Mouse (Mus musculus) midbrain, embryonic 16.5 days (tissue): ENCODE data around the gene Setd2. TPM values are rescaled to one million over a fixed set of nuclear protein-coding genes. Genes with fewer than 3 reads are reported as not detected.

Experiments
- ATAC-seq: fragments of 200-750 bp; cut with Nextera tagmentation; 2 replicates; pipeline ENCODE4 v1.8.0; 2017; ENCODE audit warnings: moderate TSS enrichment
- H3K27ac ChIP-seq: fragments of 300-500 bp; sonication (generic); 2 replicates; pipeline ENCODE4 v1.5.1; 2014; ENCODE audit warnings: mild to moderate bottlenecking, low read length, mixed read lengths
- H3K27me3 ChIP-seq: fragments of 300-500 bp; sonication (generic); 2 replicates; pipeline ENCODE4 v1.6.1; 2014; ENCODE audit warnings: low read depth, low read length, mixed read lengths; ENCODE audit not compliant: control insufficient read depth, insufficient read depth
- H3K36me3 ChIP-seq: fragments of 300-500 bp; sonication (generic); 2 replicates; pipeline ENCODE4 v1.6.1; 2014; ENCODE audit warnings: mild to moderate bottlenecking, low read length, moderate library complexity, mixed read lengths; ENCODE audit not compliant: control insufficient read depth, insufficient read depth
- H3K4me1 ChIP-seq: fragments of 300-500 bp; sonication (generic); 2 replicates; pipeline ENCODE4 v1.6.1; 2014; ENCODE audit warnings: mild to moderate bottlenecking, low read length, mixed read lengths; ENCODE audit not compliant: control insufficient read depth, insufficient read depth
- H3K4me2 ChIP-seq: fragments of 300-500 bp; sonication (generic); 2 replicates; pipeline ENCODE4 v1.6.1; 2014; ENCODE audit warnings: mild to moderate bottlenecking, low read length, mixed read lengths
- H3K4me3 ChIP-seq: fragments of 300-500 bp; sonication (generic); 2 replicates; pipeline ENCODE4 v1.5.1; 2014; ENCODE audit warnings: low read depth, mild to moderate bottlenecking, low read length, moderate library complexity, mixed read lengths
- H3K9ac ChIP-seq: fragments of 300-500 bp; sonication (generic); 2 replicates; pipeline ENCODE4 v1.6.1; 2014; ENCODE audit warnings: low read depth, low read length, mixed read lengths
- H3K9me3 ChIP-seq: fragments of 300-500 bp; sonication (generic); replicated peaks from 2 replicates; pipeline ENCODE4 v1.6.1; 2014; ENCODE audit warnings: mild to moderate bottlenecking, low read length, mixed read lengths; ENCODE audit not compliant: control insufficient read depth, poor library complexity, severe bottlenecking
- whole genome bisulfite sequencing: fragments of 180-500 bp; shearing (Covaris S2); extraction: QIAGEN DNeasy Blood & Tissue Kit; methylation state at CpG from one replicate; pipeline ENCODE4 v1.1.7; 2014; 5-methylcytosine and 5-hydroxymethylcytosine counted together
- polyA plus RNA-seq: library from polyadenylated mRNA; unstranded; fragments of >200 nt; fragmentation: Nextera tagmentation; extraction: Ambion mirVana; gene quantifications from 2 replicates; pipeline ENCODE4 v1.2.1, GENCODE M21; 2015

The Setd2 gene
- polyA plus RNA-seq, result 32.6 and 39.6 TPM in 2 replicates

- Histone ChIP-seq H3K9me3 (no peaks in the 10 kb centered on the region), H3K9ac (peak within 1 kb of the TSS; percentile 92), H3K4me2 (peak within 1 kb of the TSS; percentile 77), H3K27me3 (no peaks in the 10 kb centered on the region), H3K4me3 (peak within 1 kb of the TSS; percentile 81), H3K27ac (peak within 1 kb of the TSS; percentile 99), H3K4me1 (peaks cover 37% of the 10 kb centered on the region), H3K36me3 (no peaks in the 10 kb centered on the region)
- peak; percentile 72 for ATAC-seq
- under 1% methylated on average over 76 of the region's 109 CpGs for WGBS
Measured at GRCm38 (mm10) chr9:110532538-110533291, at the start of gene Setd2. Setd2 (plus strand) TSS chr9:110532597.

- WGBS, result 15% methylated on average over 4 of the region's 4 CpGs
- no peak for ATAC-seq
- H3K9ac ChIP-seq, result no peak overlapping the region
Measured at GRCm38 (mm10) chr9:110488841-110489240, 43.6 kb upstream of the Setd2 start.

DNA sequence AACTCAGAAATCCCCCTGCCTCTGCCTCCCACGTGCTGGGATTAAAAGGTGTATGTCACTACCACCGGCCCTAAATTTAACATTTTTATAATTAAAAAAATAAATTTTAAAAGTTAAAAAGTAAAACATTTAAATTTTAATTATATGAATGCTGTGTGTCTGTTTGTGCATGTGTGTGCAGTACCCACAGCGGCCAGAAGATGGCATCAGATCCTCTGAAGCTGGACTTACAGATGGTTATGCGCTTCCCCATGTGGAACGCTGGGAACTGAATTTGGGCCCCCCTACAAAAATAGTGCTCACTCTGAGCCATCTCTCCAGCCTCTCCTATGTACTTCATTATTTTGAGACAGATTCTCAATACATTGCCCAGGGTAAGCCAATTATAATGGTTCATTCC, 41.5 kb upstream of the Setd2 start:
- Histone ChIP-seq H3K4me1 (no peaks in the 10 kb centered on the region), H3K4me2 (no peak overlapping the region), H3K27me3 (no peaks in the 10 kb centered on the region), H3K27ac (no peak overlapping the region), H3K4me3 (no peak overlapping the region), H3K9me3 (peaks cover 4% of the 10 kb centered on the region), H3K9ac (no peak overlapping the region), H3K36me3 (no peaks in the 10 kb centered on the region)
- 64% methylated on average over 5 of the region's 5 CpGs for WGBS
- ATAC-seq, result no peak

More at GRCm38 (mm10) chr9:110488841-110489240, 43.6 kb upstream of the Setd2 start:
- Histone ChIP-seq H3K4me2 (no peak overlapping the region), H3K27me3 (no peaks in the 10 kb centered on the region), H3K4me3 (no peak overlapping the region), H3K36me3 (no peaks in the 10 kb centered on the region), H3K4me1 (no peaks in the 10 kb centered on the region), H3K9me3 (peaks cover 4% of the 10 kb centered on the region), H3K27ac (no peak overlapping the region)

DNA sequence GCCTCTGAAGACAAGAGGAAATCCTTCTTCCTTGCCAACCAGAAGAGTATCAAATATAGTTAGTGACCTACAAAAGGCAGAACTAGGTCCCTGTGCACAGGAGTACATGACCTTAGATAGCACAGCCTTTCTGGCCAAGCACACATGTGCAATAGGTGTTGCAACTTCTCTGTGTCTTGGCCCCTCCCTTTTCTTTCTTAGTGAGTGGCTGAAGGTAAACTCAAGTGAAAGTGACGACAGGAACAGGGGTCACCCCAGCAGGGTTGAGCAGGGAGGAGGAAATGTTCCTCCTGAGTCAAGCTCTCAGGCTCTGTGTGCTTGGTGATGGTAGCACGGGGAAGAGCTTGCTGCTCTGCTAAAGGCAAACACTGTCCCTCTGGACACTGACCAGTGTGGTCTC, 6.7 kb upstream of the Setd2 start:
- Histone ChIP-seq H3K4me1 (peaks cover 1% of the 10 kb centered on the region; the same call in 1 of the 2 replicates), H3K4me2 (no peak overlapping the region), H3K9ac (no peak overlapping the region), H3K36me3 (no peaks in the 10 kb centered on the region), H3K27me3 (no peaks in the 10 kb centered on the region), H3K4me3 (no peak overlapping the region), H3K9me3 (no peaks in the 10 kb centered on the region), H3K27ac (no peak overlapping the region)
- no peak for ATAC-seq
- WGBS, result 45% methylated on average over 2 of the region's 2 CpGs

- Histone ChIP-seq H3K4me3 (no peak overlapping the region), H3K9me3 (no peaks in the 10 kb centered on the region), H3K4me1 (peaks cover 13% of the 10 kb centered on the region), H3K27me3 (no peaks in the 10 kb centered on the region), H3K4me2 (no peak overlapping the region), H3K27ac (no peak overlapping the region), H3K9ac (no peak overlapping the region), H3K36me3 (no peaks in the 10 kb centered on the region)
- 40% methylated on average over 9 of the region's 9 CpGs for WGBS
- ATAC-seq, result no peak
Measured at GRCm38 (mm10) chr9:110529002-110529737, 3.2 kb upstream of the Setd2 start.

GRCm38 (mm10) chr9:110530650-110531049, 1.7 kb upstream of the Setd2 start:
- no peak overlapping the region for H3K9ac ChIP-seq
- no peak overlapping the region for H3K27ac ChIP-seq
- H3K4me1 ChIP-seq, result peaks cover 28% of the 10 kb centered on the region
- H3K9me3 ChIP-seq, result no peaks in the 10 kb centered on the region
- no peaks in the 10 kb centered on the region for H3K27me3 ChIP-seq
- H3K4me2 ChIP-seq, result no peak overlapping the region
- H3K4me3 ChIP-seq, result no peak overlapping the region
- H3K36me3 ChIP-seq, result no peaks in the 10 kb centered on the region
- ATAC-seq, result no peak
- 68% methylated on average over 3 of the region's 3 CpGs for WGBS

DNA sequence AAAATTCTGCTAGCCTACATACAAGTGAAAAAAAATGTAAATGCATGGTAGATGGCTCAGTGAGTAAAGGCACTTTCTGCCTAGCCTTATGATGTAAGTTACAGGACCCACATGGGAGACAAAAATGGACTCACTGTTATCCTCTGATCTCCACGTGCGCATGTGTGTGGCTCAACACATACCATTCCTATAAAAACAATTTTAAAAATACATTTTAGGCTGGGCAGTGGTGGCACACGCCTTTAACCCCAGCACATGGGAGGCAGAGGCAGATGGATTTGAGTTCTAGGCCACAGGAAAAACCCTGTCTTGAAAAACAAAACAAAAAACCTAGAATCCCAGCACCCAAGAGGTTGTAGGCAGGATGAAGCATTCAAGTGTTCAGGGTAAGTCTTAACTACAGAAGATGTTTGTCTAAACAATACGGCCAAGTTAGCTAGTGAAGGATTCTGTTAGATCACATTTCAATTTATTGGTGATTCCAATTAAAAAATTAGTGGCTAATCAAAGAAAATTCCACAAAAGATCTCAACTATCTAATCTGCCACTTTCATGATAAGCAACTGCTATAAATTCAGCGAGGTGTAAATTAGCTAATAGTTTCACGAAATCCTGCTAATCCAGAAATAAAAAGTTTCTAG, 1.1 kb upstream of the Setd2 start:
- no peaks in the 10 kb centered on the region for H3K27me3 ChIP-seq
- peak overlapping the region; percentile 45; the same call in 1 of the 2 replicates for H3K9ac ChIP-seq
- peak overlapping the region; percentile 60 for H3K4me2 ChIP-seq
- no peak for ATAC-seq
- no peaks in the 10 kb centered on the region for H3K36me3 ChIP-seq
- peaks cover 33% of the 10 kb centered on the region for H3K4me1 ChIP-seq
- 25% methylated on average over 6 of the region's 6 CpGs for WGBS
- no peaks in the 10 kb centered on the region for H3K9me3 ChIP-seq
- H3K27ac ChIP-seq, result peak overlapping the region; percentile 99; the same call in 1 of the 2 replicates
- peak overlapping the region; percentile 81 for H3K4me3 ChIP-seq

- H3K36me3 ChIP-seq, result no peaks in the 10 kb centered on the region
- peak overlapping the region; percentile 60 for H3K4me2 ChIP-seq
- peak overlapping the region; percentile 81 for H3K4me3 ChIP-seq
- peak overlapping the region; percentile 99 for H3K27ac ChIP-seq
- no peaks in the 10 kb centered on the region for H3K9me3 ChIP-seq
- H3K27me3 ChIP-seq, result no peaks in the 10 kb centered on the region
- H3K4me1 ChIP-seq, result peaks cover 35% of the 10 kb centered on the region
- peak; percentile 99 for ATAC-seq
- H3K9ac ChIP-seq, result peak overlapping the region; percentile 92
- WGBS, result under 1% methylated on average over 31 of the region's 53 CpGs
Measured at GRCm38 (mm10) chr9:110531914-110532489, 395 bp upstream of the Setd2 start.
